Mouse (Mus musculus) hematopoietic stem cell, adult 5-6 weeks (primary cell): ENCODE results near the gene Atp8a2. TPM values are rescaled to one million over a fixed set of nuclear protein-coding genes. Genes with fewer than 3 reads are reported as not detected.

ENCODE experiments used
- ATAC-seq, 2 experiments: fragments of 125-278 bp in 1 of 2; replicated peaks in 1 of 2; 2 replicates each; pipeline ENCODE4 v1.8.0; 2016 to 2017; ENCODE audit warnings: inconsistent platforms in 2 of 2, mild to moderate bottlenecking in 2 of 2, moderate number of reproducible peaks in 2 of 2, low read depth in 1 of 2, moderate TSS enrichment in 1 of 2; ENCODE audit not compliant: low FRiP score in 2 of 2, poor library complexity in 2 of 2, severe bottlenecking in 2 of 2, insufficient read depth in 1 of 2, low TSS enrichment in 1 of 2
- total RNA-seq: library from RNA; stranded (forward); fragments of 172-1452, 232-1000 nt; gene quantifications from 2 replicates; pipeline ENCODE4 v1.2.3, GENCODE M21; 2017

Gene Atp8a2
- total RNA-seq, 1 experiment from 2014 or later: 0.84 TPM

DNA sequence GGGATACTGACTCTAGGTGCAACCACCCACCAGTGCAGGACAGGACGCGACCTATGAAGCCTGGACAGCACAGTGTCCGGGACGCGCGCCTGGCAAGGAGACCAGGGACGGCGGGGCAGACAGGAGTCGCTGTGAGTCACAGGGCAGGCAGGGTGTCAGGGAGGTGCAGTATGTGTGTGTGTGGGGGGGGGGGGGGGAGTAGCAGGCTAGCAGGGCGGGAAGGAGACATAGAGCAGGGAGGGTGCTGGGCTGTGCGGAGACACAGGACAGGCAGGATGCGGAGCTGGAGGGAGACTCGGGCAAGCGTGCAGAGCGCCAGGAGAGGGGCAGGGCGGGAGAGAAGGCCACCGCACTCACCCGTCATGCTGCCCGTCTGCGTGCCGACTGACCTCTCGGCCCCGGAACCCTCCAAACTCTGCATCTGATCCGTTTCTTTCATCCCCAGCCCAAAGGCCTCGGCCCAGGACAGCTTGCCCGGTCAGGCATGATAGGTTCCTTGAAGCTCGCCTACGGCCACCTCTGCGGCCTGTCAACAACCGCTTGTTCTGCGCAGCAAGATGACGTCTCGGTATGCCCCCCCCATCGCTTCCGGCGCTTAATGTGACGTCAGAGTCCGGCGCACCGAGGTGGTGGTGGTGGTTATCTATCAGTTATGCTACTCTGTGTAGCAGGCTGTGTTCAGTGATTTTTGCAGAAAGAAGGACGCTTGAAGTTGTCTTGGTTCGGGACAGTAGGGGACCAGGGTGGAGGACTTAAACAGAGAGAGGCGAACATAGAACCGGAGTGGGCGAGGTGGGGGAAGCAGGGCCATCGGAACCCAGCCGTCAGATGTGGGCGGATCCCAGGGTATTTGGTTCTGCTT is 599.4 kb downstream of the Atp8a2 start, which contains the start of gene Cdadc1:
Gene Cdadc1, minus strand, starts transcription at position 562 of the 862 bp plus-strand sequence.
- peak; percentile 94 to 95 for ATAC-seq

DNA sequence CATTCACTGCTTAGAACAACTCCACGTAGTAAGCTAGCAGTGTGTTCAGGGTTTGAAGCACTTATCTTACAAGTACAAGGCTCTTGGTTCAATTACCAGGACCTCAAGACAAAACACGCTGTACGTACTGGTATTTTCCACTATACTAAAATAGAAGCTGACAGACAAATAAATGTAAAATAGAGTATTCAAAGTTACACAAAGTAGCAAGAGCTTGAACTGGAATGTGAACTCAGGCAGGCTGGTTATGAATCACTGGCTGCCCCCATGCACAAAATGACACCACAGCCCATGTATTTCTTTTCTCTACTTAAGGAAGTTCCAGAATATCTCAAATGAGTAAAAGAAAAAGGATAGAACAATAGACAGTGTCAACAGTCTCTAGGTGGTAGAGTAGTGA is 602.0 kb downstream of the Atp8a2 start:
- no peak for ATAC-seq

DNA sequence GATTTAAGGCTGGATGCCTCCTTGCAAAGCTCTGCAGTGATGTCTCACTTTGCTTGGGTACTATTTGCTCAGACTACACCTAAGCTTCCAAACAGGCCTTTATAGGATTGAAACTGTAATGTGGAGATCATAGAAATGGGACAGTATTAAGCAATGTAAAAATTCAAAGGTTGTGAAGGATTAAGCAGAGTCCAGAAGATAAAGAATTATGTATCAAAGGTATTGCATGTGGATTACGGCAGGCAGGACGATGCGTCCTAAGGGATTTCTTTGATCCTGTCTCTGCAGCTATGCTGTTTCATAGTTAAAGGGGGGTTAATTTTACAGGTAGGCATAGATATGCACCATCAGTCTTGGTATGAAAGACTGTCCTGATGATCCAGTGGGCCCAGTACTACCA is 604.4 kb downstream of the Atp8a2 start:
- ATAC-seq: no peak

DNA sequence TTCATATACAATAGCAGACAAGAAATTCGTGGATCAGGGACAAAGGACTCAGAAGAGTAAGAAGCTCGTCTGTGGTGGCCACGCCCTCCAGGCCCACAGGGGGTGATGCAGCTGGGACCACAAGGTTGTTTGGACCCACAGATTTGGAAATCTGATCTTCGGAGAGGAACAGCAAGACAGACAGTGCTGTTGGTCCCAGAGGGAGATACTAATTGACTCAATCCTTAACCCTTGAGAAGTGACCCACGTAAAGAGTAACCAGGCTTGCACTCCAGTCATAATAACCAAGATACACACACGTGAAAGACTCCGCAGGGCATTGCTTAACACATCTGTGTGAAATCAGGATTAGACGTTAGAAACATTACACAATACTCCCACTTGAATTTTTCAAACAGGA is 605.1 kb downstream of the Atp8a2 start:
- ATAC-seq: peak in 1 of 2 experiments; percentile 59; a peak in 1 of 4 replicates

DNA sequence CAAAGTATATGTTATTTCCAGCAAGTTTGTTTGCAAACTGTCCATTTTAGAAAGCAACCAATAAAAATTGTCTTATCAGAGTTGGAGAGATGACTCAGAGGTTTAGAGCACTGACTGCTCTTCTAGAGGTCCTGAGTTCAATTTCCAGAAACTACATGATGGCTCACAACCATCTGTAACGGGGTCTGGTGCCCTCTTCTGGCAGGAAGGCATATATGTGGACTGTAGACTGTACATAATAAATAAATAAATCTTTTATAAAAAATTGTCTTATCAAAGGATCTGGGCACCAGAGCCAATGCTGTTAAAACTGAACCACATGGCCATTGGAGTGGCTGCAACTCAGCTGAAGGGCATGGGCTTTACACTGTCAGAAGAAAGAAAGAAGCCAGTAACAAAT is 606.4 kb downstream of the Atp8a2 start:
- peak in 1 of 2 experiments; percentile 42; a peak in 1 of 4 replicates for ATAC-seq

Other genes with a start within 250 kb of the Atp8a2 start
- not detected in 2 replicates for gene Nupl1, start 54.3 kb upstream of the Atp8a2 start, total RNA-seq
- gene Gm49336, start 54.3 kb upstream of the Atp8a2 start, total RNA-seq: 79.8 and 98.7 TPM in 2 replicates
- 60.0 and 67.3 TPM in 2 replicates for gene Mtmr6, start 68.0 kb upstream of the Atp8a2 start, total RNA-seq
- gene Amer2, start 176.1 kb upstream of the Atp8a2 start, total RNA-seq: 0.20 and 0.50 TPM in 2 replicates